Mouse (Mus musculus) midbrain, postnatal 0 days (tissue): ENCODE measurements around the gene Olfr108. TPM values are rescaled to one million over a fixed set of nuclear protein-coding genes. Genes with fewer than 3 reads are reported as not detected.

Experiments
- ATAC-seq: fragments of 200-750 bp; cut with Nextera tagmentation; 2 replicates; pipeline ENCODE4 v1.8.0; 2017; ENCODE audit warnings: moderate number of reproducible peaks, mild to moderate bottlenecking, moderate TSS enrichment, moderate library complexity; ENCODE audit not compliant: low FRiP score
- DNase-seq: peaks from one replicate; pipeline ENCODE4 v3.0.0-alpha.2; 2015; ENCODE audit warnings: low spot score
- H3K27ac ChIP-seq: fragments of 300-500 bp; sonication (generic); 2 replicates; pipeline ENCODE4 v1.5.1; 2014; ENCODE audit warnings: low read depth, mild to moderate bottlenecking, low read length, mixed read lengths
- H3K27me3 ChIP-seq: fragments of 300-500 bp; sonication (generic); 2 replicates; pipeline ENCODE4 v1.6.1; 2014; ENCODE audit warnings: low read length, control low read depth, mixed read lengths; ENCODE audit not compliant: insufficient read depth
- H3K36me3 ChIP-seq: fragments of 300-500 bp; sonication (generic); 2 replicates; pipeline ENCODE4 v1.6.1; 2014; ENCODE audit warnings: low read length, control low read depth, mixed read lengths; ENCODE audit not compliant: insufficient read depth
- H3K4me1 ChIP-seq: fragments of 300-500 bp; sonication (generic); 2 replicates; pipeline ENCODE4 v1.6.1; 2014; ENCODE audit warnings: mild to moderate bottlenecking, control low read depth, antibody characterized with exemption, low read length, mixed read lengths; ENCODE audit not compliant: insufficient read depth
- H3K4me2 ChIP-seq: fragments of 300-500 bp; sonication (generic); 2 replicates; pipeline ENCODE4 v1.6.1; 2014; ENCODE audit warnings: low read depth, mild to moderate bottlenecking, low read length, mixed read lengths; ENCODE audit not compliant: poor library complexity, severe bottlenecking
- H3K4me3 ChIP-seq: fragments of 300-500 bp; sonication (generic); 2 replicates; pipeline ENCODE4 v1.5.1; 2014; ENCODE audit warnings: low read depth, mild to moderate bottlenecking, low read length, moderate library complexity
- H3K9ac ChIP-seq: fragments of 300-500 bp; sonication (generic); replicated peaks from 2 replicates; pipeline ENCODE4 v1.6.1; 2014; ENCODE audit warnings: mild to moderate bottlenecking, low read length, moderate library complexity, mixed read lengths; ENCODE audit not compliant: poor library complexity, severe bottlenecking
- H3K9me3 ChIP-seq: fragments of 300-500 bp; sonication (generic); 2 replicates; pipeline ENCODE4 v1.6.1; 2016; ENCODE audit warnings: low read length, control low read depth
- CTCF ChIP-seq: IDR thresholded peaks from 2 replicates; pipeline ENCODE4 v1.5.1; 2016; ENCODE audit warnings: antibody characterized with exemption, mild to moderate bottlenecking
- WGBS: fragments of 180-500 bp; shearing (Covaris S2); extraction: QIAGEN DNeasy Blood & Tissue Kit; methylation state at CpG from one replicate; pipeline ENCODE4 v1.1.7; 2014; 5-methylcytosine and 5-hydroxymethylcytosine counted together
- polyA plus RNA-seq: library from polyadenylated mRNA; unstranded; fragments of >200 nt; fragmentation: Nextera tagmentation; extraction: Ambion mirVana; gene quantifications from 2 replicates; pipeline ENCODE4 v1.2.1, GENCODE M21; 2015
- total RNA-seq: library from RNA; depleted of rRNA; stranded (reverse); fragments of >200 nt; gene quantifications from 2 replicates; pipeline ENCODE4 v1.2.3, GENCODE M21; 2014; rRNA removed

Olfr108 gene
- total RNA-seq, result not detected in 2 replicates
- not detected in 2 replicates for polyA plus RNA-seq

DNA sequence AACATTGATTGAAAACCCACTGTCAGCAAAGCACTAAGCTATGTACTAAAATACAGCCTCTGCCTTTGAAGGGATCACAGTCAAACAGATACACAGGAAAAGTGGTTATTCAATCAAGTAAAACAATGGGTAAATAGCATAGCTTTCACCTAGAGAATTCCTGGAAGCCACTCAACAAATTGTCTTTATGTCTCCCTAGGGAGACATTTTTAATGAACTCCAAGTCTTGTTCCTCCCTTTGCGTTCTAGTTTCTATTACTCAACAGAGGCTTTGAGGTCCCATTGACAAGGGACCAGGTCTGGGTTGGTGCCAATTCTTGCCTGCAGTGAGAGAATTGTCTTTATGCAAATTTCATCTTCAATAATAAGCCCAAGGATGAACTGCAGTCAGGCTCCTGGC, at the start of gene Olfr108:
Gene Olfr108, plus strand, starts transcription at position 301 of the 400 bp plus-strand sequence.
- H3K4me2 ChIP-seq, result no peak within 1 kb of the TSS
- H3K9me3 ChIP-seq, result no peaks in the 10 kb centered on the region
- H3K4me1 ChIP-seq, result no peaks in the 10 kb centered on the region
- H3K27me3 ChIP-seq, result no peaks in the 10 kb centered on the region
- H3K27ac ChIP-seq, result no peak within 1 kb of the TSS
- DNase-seq, result no peak
- no peak within 1 kb of the TSS for H3K4me3 ChIP-seq
- no peak for ATAC-seq
- no peak for TF ChIP-seq CTCF
- no peak within 1 kb of the TSS for H3K9ac ChIP-seq
- WGBS, result 80% methylated on average over 1 of the region's 1 CpGs
- H3K36me3 ChIP-seq, result no peaks in the 10 kb centered on the region

DNA sequence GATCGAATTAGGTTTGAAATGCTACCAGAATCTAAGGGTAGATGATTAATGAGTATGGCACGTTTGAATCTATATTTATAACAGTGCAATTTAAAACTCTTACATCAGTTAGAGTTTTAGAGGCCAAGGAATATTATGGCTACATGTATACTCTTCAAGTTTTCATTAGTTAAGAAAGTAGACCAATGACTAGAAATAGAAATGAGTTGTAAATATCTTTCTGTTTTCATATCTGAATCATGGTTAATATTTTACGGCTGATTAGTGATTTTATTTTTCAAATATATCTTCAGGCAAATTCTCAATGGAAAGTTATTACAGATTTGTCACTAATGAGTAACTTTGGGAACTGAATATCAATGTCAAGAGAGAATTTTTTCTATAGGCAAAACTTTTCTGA, 46.4 kb upstream of the Olfr108 start, which contains the start of gene Olfr107:
Gene Olfr107, plus strand, starts transcription at position 301 of the 400 bp plus-strand sequence.
- Histone ChIP-seq H3K4me2 (no peak within 1 kb of the TSS), H3K9me3 (no peaks in the 10 kb centered on the region), H3K4me1 (no peaks in the 10 kb centered on the region), H3K4me3 (no peak within 1 kb of the TSS), H3K27ac (no peak within 1 kb of the TSS), H3K36me3 (no peaks in the 10 kb centered on the region), H3K9ac (no peak within 1 kb of the TSS), H3K27me3 (no peaks in the 10 kb centered on the region)
- DNase-seq (no peak), ATAC-seq (no peak)
- TF ChIP-seq CTCF, result no peak
- WGBS, result 84% methylated on average over 3 of the region's 3 CpGs

DNA sequence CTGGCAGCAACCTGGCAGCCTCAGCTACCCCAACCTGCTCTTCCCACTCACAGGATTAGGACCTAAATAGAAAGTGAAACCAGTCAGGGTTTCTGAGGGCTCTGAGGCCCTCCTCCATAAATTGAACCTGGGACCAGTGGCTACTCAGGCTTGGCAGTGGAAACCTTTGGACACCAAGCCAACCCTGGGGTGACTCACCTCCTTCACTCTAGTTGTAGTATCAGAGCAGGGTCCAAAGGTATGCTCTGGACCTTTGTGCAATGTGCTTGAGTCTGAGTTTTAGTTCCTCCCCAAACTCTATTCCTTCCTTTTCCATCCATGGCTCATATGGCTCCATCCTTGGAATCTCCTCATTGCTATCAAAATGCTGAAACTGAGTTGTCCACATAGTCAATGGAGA, 31.9 kb upstream of the Olfr108 start:
- Histone ChIP-seq H3K4me1 (no peaks in the 10 kb centered on the region), H3K27me3 (no peaks in the 10 kb centered on the region), H3K9ac (no peak overlapping the region), H3K9me3 (no peaks in the 10 kb centered on the region), H3K27ac (no peak overlapping the region), H3K4me3 (no peak overlapping the region), H3K36me3 (no peaks in the 10 kb centered on the region), H3K4me2 (no peak overlapping the region)
- DNase-seq (no peak), ATAC-seq (no peak)
- TF ChIP-seq CTCF, result no peak

DNA sequence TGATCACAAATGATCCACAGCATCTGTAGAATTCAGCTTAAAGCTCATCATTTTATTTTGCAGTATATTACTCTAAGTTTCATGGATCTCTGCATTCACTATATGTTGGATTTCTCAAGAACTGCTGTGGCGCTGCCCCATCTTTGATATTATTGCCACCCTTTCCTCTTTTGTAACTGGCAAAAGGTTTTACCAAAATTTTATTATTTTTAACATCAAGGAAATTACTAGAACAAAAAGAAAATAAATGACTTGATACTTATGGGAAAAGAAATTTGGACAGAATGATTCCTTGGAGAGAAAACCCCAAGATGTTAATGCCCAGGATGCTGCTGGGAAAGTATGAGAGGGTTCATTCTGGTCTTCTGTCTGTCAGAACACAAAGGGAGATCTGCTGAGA, 13.3 kb downstream of the Olfr108 start, which contains the start of gene Olfr109:
Gene Olfr109, plus strand, starts transcription at position 301 of the 400 bp plus-strand sequence.
- no peak for TF ChIP-seq CTCF
- H3K27ac ChIP-seq, result no peak within 1 kb of the TSS
- DNase-seq, result no peak
- H3K36me3 ChIP-seq, result no peaks in the 10 kb centered on the region
- no peak within 1 kb of the TSS for H3K4me3 ChIP-seq
- no peak within 1 kb of the TSS for H3K4me2 ChIP-seq
- WGBS, result 93% methylated on average over 1 of the region's 1 CpGs
- H3K9ac ChIP-seq, result no peak within 1 kb of the TSS
- no peaks in the 10 kb centered on the region for H3K9me3 ChIP-seq
- H3K27me3 ChIP-seq, result no peaks in the 10 kb centered on the region
- no peak for ATAC-seq
- H3K4me1 ChIP-seq, result no peaks in the 10 kb centered on the region

DNA sequence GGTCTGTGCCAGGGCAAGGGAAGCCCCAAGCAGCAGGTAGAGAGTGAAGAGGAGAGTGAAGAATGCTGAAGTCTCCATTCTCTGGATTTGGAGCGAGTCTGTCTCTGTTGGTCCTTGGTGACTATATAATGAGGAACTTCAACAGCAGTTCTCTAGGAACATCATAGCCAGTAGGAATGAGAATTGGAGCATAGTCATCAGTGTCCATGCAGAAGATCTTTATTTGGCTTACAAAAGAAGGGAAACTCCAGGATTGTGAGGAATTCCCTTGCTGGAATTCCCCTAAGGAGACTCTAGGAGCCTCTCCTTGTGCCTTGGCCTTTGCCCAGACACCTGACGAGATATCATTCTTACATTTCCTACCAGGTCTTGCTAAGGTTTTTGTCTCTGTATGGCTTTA, 38.2 kb downstream of the Olfr108 start, which contains the start of gene H2-M2:
Gene H2-M2, minus strand, starts transcription at position 101 of the 400 bp plus-strand sequence.
- Histone ChIP-seq H3K27ac (no peak within 1 kb of the TSS), H3K9me3 (0 out of 2 replicates have a peak, but pooled peaks cover 3% of the 10 kb centered on the region), H3K4me1 (no peaks in the 10 kb centered on the region), H3K4me2 (no peak within 1 kb of the TSS), H3K4me3 (no peak within 1 kb of the TSS), H3K9ac (no peak within 1 kb of the TSS), H3K36me3 (no peaks in the 10 kb centered on the region), H3K27me3 (no peaks in the 10 kb centered on the region)
- 81% methylated on average over 2 of the region's 2 CpGs for WGBS
- no peak for TF ChIP-seq CTCF
- no peak for ATAC-seq
- no peak for DNase-seq

DNA sequence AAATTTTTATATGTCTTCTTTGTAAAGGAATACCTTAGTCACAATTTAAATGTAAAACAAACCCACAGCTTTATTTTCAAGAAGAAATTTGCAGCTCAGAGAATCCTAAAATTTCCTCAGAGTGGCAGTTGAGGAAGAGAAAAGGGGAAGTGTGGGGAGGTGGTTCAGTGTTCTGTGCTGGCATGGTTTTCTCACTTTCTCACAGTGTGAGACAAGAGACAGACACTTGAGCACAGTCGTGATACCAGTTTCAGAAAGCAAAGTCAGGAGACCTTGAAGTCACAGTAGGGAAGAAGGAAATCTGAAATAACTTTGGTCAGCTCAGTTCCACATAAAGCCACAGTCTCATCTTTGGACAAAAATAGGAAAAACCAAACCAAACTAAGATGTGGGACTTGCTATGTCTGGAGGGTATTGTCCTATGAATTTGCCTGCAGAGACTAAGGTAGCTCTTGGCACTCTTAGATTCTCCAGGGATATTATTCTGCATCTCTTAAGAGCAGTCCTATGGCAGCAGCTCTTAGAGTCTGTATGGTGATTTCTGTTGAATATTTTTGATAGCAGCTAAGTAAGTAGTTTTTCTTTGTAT, 46.7 kb downstream of the Olfr108 start, which contains the start of gene Olfr110:
Gene Olfr110, plus strand, starts transcription at position 539 of the 589 bp plus-strand sequence.
- ATAC-seq (no peak), DNase-seq (no peak)
- Histone ChIP-seq H3K9me3 (no peaks in the 10 kb centered on the region), H3K9ac (no peak within 1 kb of the TSS), H3K27ac (no peak within 1 kb of the TSS), H3K27me3 (no peaks in the 10 kb centered on the region), H3K36me3 (no peaks in the 10 kb centered on the region), H3K4me1 (no peaks in the 10 kb centered on the region), H3K4me2 (no peak within 1 kb of the TSS), H3K4me3 (no peak within 1 kb of the TSS)
- no peak for TF ChIP-seq CTCF
- 62% methylated on average over 1 of the region's 1 CpGs for WGBS

Other genes starting within 250 kb of the Olfr108 start
- not detected in 2 replicates for gene Olfr94, start 244.5 kb upstream of the Olfr108 start, total RNA-seq
- not detected in 2 replicates for gene Olfr94, start 244.5 kb upstream of the Olfr108 start, polyA plus RNA-seq
- gene Olfr95, start 232.4 kb upstream of the Olfr108 start, total RNA-seq, result not detected in 2 replicates
- gene Olfr95, start 232.4 kb upstream of the Olfr108 start, polyA plus RNA-seq, result 0.02 TPM in 1 of 2 replicates, not detected in the other
- not detected in 2 replicates for gene Olfr96, start 225.3 kb upstream of the Olfr108 start, total RNA-seq
- not detected in 2 replicates for gene Olfr96, start 225.3 kb upstream of the Olfr108 start, polyA plus RNA-seq
- not detected in 2 replicates for gene Olfr97, start 208.2 kb upstream of the Olfr108 start, total RNA-seq
- not detected in 2 replicates for gene Olfr97, start 208.2 kb upstream of the Olfr108 start, polyA plus RNA-seq
- not detected in 2 replicates for gene Olfr98, start 181.7 kb upstream of the Olfr108 start, total RNA-seq
- not detected in 2 replicates for gene Olfr98, start 181.7 kb upstream of the Olfr108 start, polyA plus RNA-seq
- gene H2-M3, start 175.3 kb upstream of the Olfr108 start, total RNA-seq, result 1.6 TPM in 2 replicates
- gene H2-M3, start 175.3 kb upstream of the Olfr108 start, polyA plus RNA-seq, result 2.5 and 2.6 TPM in 2 replicates
- gene Olfr99, start 162.0 kb upstream of the Olfr108 start, total RNA-seq, result not detected in 2 replicates
- gene Olfr99, start 162.0 kb upstream of the Olfr108 start, polyA plus RNA-seq, result not detected in 2 replicates
- gene Olfr101, start 141.2 kb upstream of the Olfr108 start, total RNA-seq, result not detected in 2 replicates
- not detected in 2 replicates for gene Olfr101, start 141.2 kb upstream of the Olfr108 start, polyA plus RNA-seq
- not detected in 2 replicates for gene Olfr102, start 128.4 kb upstream of the Olfr108 start, total RNA-seq
- not detected in 2 replicates for gene Olfr102, start 128.4 kb upstream of the Olfr108 start, polyA plus RNA-seq
- not detected in 2 replicates for gene Olfr103, start 105.8 kb upstream of the Olfr108 start, total RNA-seq
- not detected in 2 replicates for gene Olfr103, start 105.8 kb upstream of the Olfr108 start, polyA plus RNA-seq
- 0.33 TPM in 1 of 2 replicates, not detected in the other for gene Olfr104-ps, start 85.9 kb upstream of the Olfr108 start, total RNA-seq
- not detected in 2 replicates for gene Olfr104-ps, start 85.9 kb upstream of the Olfr108 start, polyA plus RNA-seq
- gene Olfr105-ps, start 66.4 kb upstream of the Olfr108 start, total RNA-seq, result not detected in 2 replicates
- not detected in 2 replicates for gene Olfr105-ps, start 66.4 kb upstream of the Olfr108 start, polyA plus RNA-seq
- gene Olfr106-ps, start 55.1 kb upstream of the Olfr108 start, total RNA-seq, result not detected in 2 replicates
- gene Olfr106-ps, start 55.1 kb upstream of the Olfr108 start, polyA plus RNA-seq, result not detected in 2 replicates
- not detected in 2 replicates for gene Olfr107, start 46.3 kb upstream of the Olfr108 start, total RNA-seq
- not detected in 2 replicates for gene Olfr107, start 46.3 kb upstream of the Olfr108 start, polyA plus RNA-seq
- not detected in 2 replicates for gene Olfr109, start 13.4 kb downstream of the Olfr108 start, total RNA-seq
- not detected in 2 replicates for gene Olfr109, start 13.4 kb downstream of the Olfr108 start, polyA plus RNA-seq
- gene H2-M2, start 38.1 kb downstream of the Olfr108 start, total RNA-seq, result not detected in 2 replicates
- gene H2-M2, start 38.1 kb downstream of the Olfr108 start, polyA plus RNA-seq, result not detected in 2 replicates
- gene Olfr110, start 47.0 kb downstream of the Olfr108 start, total RNA-seq, result not detected in 2 replicates
- gene Olfr110, start 47.0 kb downstream of the Olfr108 start, polyA plus RNA-seq, result not detected in 2 replicates
- 0.14 TPM in 1 of 2 replicates, not detected in the other for gene Olfr111, start 62.5 kb downstream of the Olfr108 start, total RNA-seq
- gene Olfr111, start 62.5 kb downstream of the Olfr108 start, polyA plus RNA-seq, result not detected in 2 replicates
- gene Olfr112, start 124.0 kb downstream of the Olfr108 start, total RNA-seq, result not detected in 2 replicates
- not detected in 2 replicates for gene Olfr112, start 124.0 kb downstream of the Olfr108 start, polyA plus RNA-seq
- not detected in 2 replicates for gene Olfr113, start 132.2 kb downstream of the Olfr108 start, total RNA-seq
- gene Olfr113, start 132.2 kb downstream of the Olfr108 start, polyA plus RNA-seq, result not detected in 2 replicates
- gene Olfr114, start 147.3 kb downstream of the Olfr108 start, total RNA-seq, result not detected in 2 replicates
- not detected in 2 replicates for gene Olfr114, start 147.3 kb downstream of the Olfr108 start, polyA plus RNA-seq
- gene Olfr115, start 181.6 kb downstream of the Olfr108 start, total RNA-seq, result not detected in 2 replicates
- not detected in 2 replicates for gene Olfr115, start 181.6 kb downstream of the Olfr108 start, polyA plus RNA-seq
- not detected in 2 replicates for gene Olfr116, start 181.7 kb downstream of the Olfr108 start, total RNA-seq
- not detected in 2 replicates for gene Olfr116, start 181.7 kb downstream of the Olfr108 start, polyA plus RNA-seq
- gene Olfr117, start 218.3 kb downstream of the Olfr108 start, total RNA-seq, result not detected in 2 replicates
- not detected in 2 replicates for gene Olfr117, start 218.3 kb downstream of the Olfr108 start, polyA plus RNA-seq
- gene Olfr118, start 221.5 kb downstream of the Olfr108 start, total RNA-seq, result not detected in 2 replicates
- not detected in 2 replicates for gene Olfr118, start 221.5 kb downstream of the Olfr108 start, polyA plus RNA-seq